Comparison of ENCODE assay signal across 22 mouse cellular contexts in the genomic region with DNA sequence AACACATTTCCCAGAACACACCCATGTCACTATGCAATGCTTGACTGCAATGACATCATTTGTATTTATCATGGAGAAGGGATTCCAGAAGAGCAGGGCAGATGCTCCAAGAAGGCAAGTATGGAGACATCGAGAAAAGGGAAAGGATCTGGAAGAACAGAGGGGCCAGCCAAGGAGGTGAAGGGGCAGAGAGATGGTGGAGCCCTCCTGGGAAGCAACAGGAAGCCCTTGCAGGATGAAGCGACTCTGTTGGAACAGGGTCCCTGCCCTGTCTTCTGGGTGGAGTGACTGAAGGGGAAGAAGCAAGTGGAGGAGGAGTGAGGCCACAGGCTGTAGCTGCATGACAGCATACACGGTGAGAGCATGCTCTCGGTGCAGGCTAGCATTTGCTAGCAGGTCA.
"Had no signal": no experiment of that assay in that cellular context is flagged by ENCODE, and none has a peak within 500 bp of the region (broad histone marks: within the 10 kb centered on the region; RNA-seq: fewer than 3 reads in every experiment).

No protein-coding gene starts in this region.

- DNase-seq: forebrain, postnatal 0 days; gastrocnemius, postnatal 14 days; gastrocnemius, postnatal 36 days; heart, adult 2 months; heart, postnatal 14 days; kidney, adult 11 months; kidney, adult 2 months; kidney, postnatal 10 days; kidney, postnatal 25 days; kidney, postnatal 4 days had no signal

- H3K9ac ChIP-seq: forebrain, postnatal 0 days; heart, embryonic 12.5 days; heart, embryonic 15.5 days; hindbrain, embryonic 13.5 days; hindbrain, embryonic 15.5 days; limb, embryonic 13.5 days; limb, embryonic 15.5 days; liver, embryonic 12.5 days; liver, embryonic 14.5 days had no signal

- H3K27ac ChIP-seq: heart, adult 2 months; heart, embryonic 15.5 days; hindbrain, embryonic 13.5 days; hindbrain, embryonic 15.5 days; hindbrain, postnatal 0 days; layer of hippocampus, adult 2 months; left cerebral cortex, adult 2 months; limb, embryonic 13.5 days; limb, embryonic 15.5 days; liver, embryonic 12.5 days; liver, embryonic 14.5 days had no signal

- H3K4me3 ChIP-seq: heart, adult 2 months; heart, embryonic 12.5 days; heart, embryonic 15.5 days; hindbrain, embryonic 13.5 days; hindbrain, embryonic 15.5 days; layer of hippocampus, adult 2 months; left cerebral cortex, adult 2 months; limb, embryonic 13.5 days; limb, embryonic 15.5 days; liver, embryonic 12.5 days had no signal

- H3K27me3 ChIP-seq: heart, embryonic 12.5 days; heart, embryonic 15.5 days; liver, embryonic 12.5 days had no signal

- ATAC-seq: forebrain, postnatal 0 days; hindbrain, postnatal 0 days; intestine, embryonic 16.5 days; liver, embryonic 12.5 days had no signal

- H3K4me2 ChIP-seq: heart, embryonic 12.5 days; heart, embryonic 15.5 days; hindbrain, embryonic 13.5 days; hindbrain, embryonic 15.5 days; limb, embryonic 13.5 days; limb, embryonic 15.5 days; liver, embryonic 12.5 days had no signal

- H3K9me3 ChIP-seq: heart, embryonic 12.5 days; heart, embryonic 15.5 days; hindbrain, embryonic 13.5 days; hindbrain, embryonic 15.5 days; limb, embryonic 13.5 days; limb, embryonic 15.5 days; liver, embryonic 12.5 days had no signal

- H3K36me3 ChIP-seq: heart, embryonic 15.5 days; hindbrain, embryonic 15.5 days; limb, embryonic 15.5 days; liver, embryonic 12.5 days had no signal
